In the genomic region with DNA sequence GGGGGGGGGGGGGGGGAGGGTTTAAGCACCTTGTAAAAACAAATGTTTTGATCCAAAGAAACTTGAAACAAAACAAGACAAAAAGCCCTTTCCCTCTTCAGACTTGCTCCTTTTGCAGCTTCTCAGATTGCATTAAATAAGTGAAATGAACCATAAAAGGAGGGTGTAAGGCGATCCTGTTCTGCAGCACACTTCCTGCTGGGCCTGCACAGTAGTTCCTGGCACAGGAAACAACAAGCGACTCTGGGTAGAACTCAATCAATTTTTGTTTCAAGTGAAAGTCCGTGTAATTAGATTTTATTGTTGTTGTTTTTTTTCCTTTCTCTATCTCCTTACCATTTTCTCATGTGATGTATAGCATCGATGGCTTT, we compare ENCODE assay signal across 21 mouse cellular contexts. TPM values are rescaled to one million over a fixed set of nuclear protein-coding genes. Genes with fewer than 3 reads are reported as not detected.
DNase-seq lines count a peak whose midpoint lies in the region; ATAC-seq and TF ChIP-seq lines count a peak whose summit lies in the region.
"Had no signal": no experiment of that assay in that cellular context is flagged by ENCODE, and none has a peak within 500 bp of the region (broad histone marks: within the 10 kb centered on the region; RNA-seq: fewer than 3 reads in every experiment).

No protein-coding gene starts in this region.

- H3K36me3 ChIP-seq in forebrain, embryonic 10.5 days (replicated peaks): no peaks in the 10 kb centered on the region
- no peaks in the 10 kb centered on the region for H3K36me3 ChIP-seq in forebrain, postnatal 0 days (ENCODE audit: insufficient read depth)
- H3K36me3 ChIP-seq in neural tube, embryonic 12.5 days: no peaks in the 10 kb centered on the region
- no peaks in the 10 kb centered on the region for H3K36me3 ChIP-seq in neural tube, embryonic 15.5 days
- H3K36me3 ChIP-seq in hindbrain, postnatal 0 days (ENCODE audit: insufficient read depth, low read length): no peaks in the 10 kb centered on the region
- H3K36me3 ChIP-seq: embryonic facial prominence, embryonic 15.5 days had no signal

- no peak for ATAC-seq in forebrain, postnatal 0 days
- peak; percentile 78; the same call in 1 of the 2 replicates for ATAC-seq in neural tube, embryonic 12.5 days (ENCODE audit: low FRiP score, low read depth)
- ATAC-seq in neural tube, embryonic 15.5 days (ENCODE audit: low FRiP score): no peak
- no peak for ATAC-seq in hindbrain, postnatal 0 days
- no peak for ATAC-seq in erythroblast, adult 5-6 weeks (replicated peaks; ENCODE audit: low FRiP score, poor library complexity, severe bottlenecking)
- ATAC-seq: Patski had no signal

- no peaks in the 10 kb centered on the region for H3K9me3 ChIP-seq in forebrain, embryonic 10.5 days
- no peaks in the 10 kb centered on the region for H3K9me3 ChIP-seq in forebrain, postnatal 0 days (ENCODE audit: low read length)
- H3K9me3 ChIP-seq in neural tube, embryonic 12.5 days: no peaks in the 10 kb centered on the region
- no peaks in the 10 kb centered on the region for H3K9me3 ChIP-seq in neural tube, embryonic 15.5 days (replicated peaks)
- H3K9me3 ChIP-seq in hindbrain, postnatal 0 days (ENCODE audit: low read length): no peaks in the 10 kb centered on the region
- H3K9me3 ChIP-seq: embryonic facial prominence, embryonic 15.5 days had no signal

- peaks cover 80% of the 10 kb centered on the region for H3K27me3 ChIP-seq in forebrain, embryonic 10.5 days (ENCODE audit: poor library complexity, severe bottlenecking)
- peaks cover 8% of the 10 kb centered on the region; the same call in 1 of the 2 replicates for H3K27me3 ChIP-seq in forebrain, postnatal 0 days (ENCODE audit: insufficient read depth, low read length)
- H3K27me3 ChIP-seq in neural tube, embryonic 12.5 days (replicated peaks): no peaks in the 10 kb centered on the region
- H3K27me3 ChIP-seq in neural tube, embryonic 15.5 days (replicated peaks): no peaks in the 10 kb centered on the region
- H3K27me3 ChIP-seq in hindbrain, postnatal 0 days (ENCODE audit: insufficient read depth, low read length): no peaks in the 10 kb centered on the region
- H3K27me3 ChIP-seq: embryonic facial prominence, embryonic 15.5 days; Patski had no signal

- DNase-seq in forebrain, embryonic 10.5 days (ENCODE audit: extremely low spot score, low spot score): no peak
- DNase-seq in forebrain, postnatal 0 days: no peak
- peak; percentile 38 for DNase-seq in hindbrain, postnatal 0 days (ENCODE audit: low spot score)
- no peak for DNase-seq in lung, adult 18-20 months
- DNase-seq in cerebellum, adult 9-10 months: no peak
- DNase-seq: cerebellum, adult 2 months; kidney, postnatal 25 days; layer of hippocampus, postnatal 36 days; lung, postnatal 10 days; thymus, postnatal 36 days had no signal

- WGBS in forebrain, embryonic 10.5 days: 11% methylated on average over 4 of the region's 4 CpGs
- 7% methylated on average over 4 of the region's 4 CpGs for WGBS in forebrain, postnatal 0 days
- WGBS in neural tube, embryonic 12.5 days: 7% methylated on average over 4 of the region's 4 CpGs
- 9% methylated on average over 4 of the region's 4 CpGs for WGBS in neural tube, embryonic 15.5 days
- WGBS in hindbrain, postnatal 0 days: 14% methylated on average over 4 of the region's 4 CpGs

- no peak overlapping the region for H3K4me2 ChIP-seq in forebrain, postnatal 0 days (ENCODE audit: low read depth)
- H3K4me2 ChIP-seq in neural tube, embryonic 12.5 days (replicated peaks): peak overlapping the region; percentile 42
- no peak overlapping the region for H3K4me2 ChIP-seq in neural tube, embryonic 15.5 days
- H3K4me2 ChIP-seq in hindbrain, postnatal 0 days (ENCODE audit: low read depth, low read length): 0 out of 2 replicates have a peak overlapping the region, but pooled peaks have one; percentile 30
- H3K4me2 ChIP-seq: liver, embryonic 11.5 days had no signal

- no peak overlapping the region for H3K9ac ChIP-seq in forebrain, postnatal 0 days
- H3K9ac ChIP-seq in neural tube, embryonic 12.5 days: no peak overlapping the region
- H3K9ac ChIP-seq in neural tube, embryonic 15.5 days (replicated peaks): no peak overlapping the region
- no peak overlapping the region for H3K9ac ChIP-seq in hindbrain, postnatal 0 days (replicated peaks; ENCODE audit: low read length)
- H3K9ac ChIP-seq: embryonic facial prominence, embryonic 15.5 days had no signal

- no peak overlapping the region for H3K27ac ChIP-seq in forebrain, embryonic 10.5 days
- no peak overlapping the region for H3K27ac ChIP-seq in forebrain, postnatal 0 days (ENCODE audit: low read depth, low read length)
- H3K27ac ChIP-seq in neural tube, embryonic 12.5 days: no peak overlapping the region
- no peak overlapping the region for H3K27ac ChIP-seq in neural tube, embryonic 15.5 days (replicated peaks)
- no peak overlapping the region for H3K27ac ChIP-seq in hindbrain, postnatal 0 days

- H3K4me3 ChIP-seq in forebrain, embryonic 10.5 days: 0 out of 2 replicates have a peak overlapping the region, but pooled peaks have one; percentile 22
- H3K4me3 ChIP-seq in forebrain, postnatal 0 days (ENCODE audit: low read depth, low read length): no peak overlapping the region
- H3K4me3 ChIP-seq in neural tube, embryonic 12.5 days: no peak overlapping the region
- H3K4me3 ChIP-seq in neural tube, embryonic 15.5 days (replicated peaks): no peak overlapping the region
- no peak overlapping the region for H3K4me3 ChIP-seq in hindbrain, postnatal 0 days (ENCODE audit: low read length)
- H3K4me3 ChIP-seq: embryonic facial prominence, embryonic 15.5 days had no signal

- TF ChIP-seq CTCF in forebrain, postnatal 0 days (IDR thresholded peaks at IDR 0.05; ENCODE audit: low read depth): no peak
- no peak for TF ChIP-seq CTCF in hindbrain, postnatal 0 days (IDR thresholded peaks at IDR 0.05; ENCODE audit: low read depth)

- H3K4me1 ChIP-seq in forebrain, embryonic 10.5 days: peaks cover 33% of the 10 kb centered on the region
- H3K4me1 ChIP-seq in forebrain, postnatal 0 days (ENCODE audit: insufficient read depth): no peaks in the 10 kb centered on the region
- peaks cover 6% of the 10 kb centered on the region; the same call in 1 of the 2 replicates for H3K4me1 ChIP-seq in neural tube, embryonic 12.5 days
- H3K4me1 ChIP-seq in neural tube, embryonic 15.5 days: 0 out of 2 replicates have a peak, but pooled peaks cover 2% of the 10 kb centered on the region
- H3K4me1 ChIP-seq in hindbrain, postnatal 0 days (ENCODE audit: insufficient read depth, low read length): no peaks in the 10 kb centered on the region

RNA-seq across cellular contexts. Expression of gene A930009A15Rik, which starts 48.7 kb away (rescaled TPM):
- polyA plus RNA-seq in forebrain, embryonic 10.5 days (2016; fragmentation: Nextera tagmentation; extraction: Ambion mirVana): not detected in 2 replicates
- not detected in 2 replicates for total RNA-seq in forebrain, postnatal 0 days (2014; rRNA removed)
- polyA plus RNA-seq in forebrain, postnatal 0 days (2015; fragmentation: Nextera tagmentation; extraction: Ambion mirVana): 0.57 and 1.1 TPM in 2 replicates
- polyA plus RNA-seq in neural tube, embryonic 12.5 days (2016; fragmentation: Nextera tagmentation; extraction: Ambion mirVana): 0.25 and 0.95 TPM in 2 replicates
- polyA plus RNA-seq in neural tube, embryonic 15.5 days (2015; fragmentation: Nextera tagmentation; extraction: Ambion mirVana): 0.46 and 0.49 TPM in 2 replicates
- total RNA-seq in hindbrain, postnatal 0 days (2014; rRNA removed): 1.3 TPM in 1 of 2 replicates, not detected in the other
- polyA plus RNA-seq in hindbrain, postnatal 0 days (2015; fragmentation: Nextera tagmentation; extraction: Ambion mirVana): 4.0 and 5.0 TPM in 2 replicates
- total RNA-seq in erythroblast, adult 5-6 weeks (2015; ENCODE audit: low replicate concordance): not detected in 2 replicates
- not detected in 2 replicates for total RNA-seq in erythroblast, adult 5-6 weeks (2017; ENCODE audit: low replicate concordance)
- total RNA-seq: gastrocnemius, postnatal 4 days; megakaryocyte-erythroid progenitor cell, adult 5-6 weeks had no signal
- polyA plus RNA-seq: embryonic facial prominence, embryonic 15.5 days; heart, embryonic 14.5 days; liver, embryonic 11.5 days; Patski; small intestine, adult 2 months; stomach, embryonic 16.5 days had no signal

Comparison
In these comparisons a context has a peak if more than half of its experiments do, and no peak if none do; other contexts are left out.
1. H3K4me2 ChIP-seq: peak in neural tube, embryonic 12.5 days (single experiment) and hindbrain, postnatal 0 days (single experiment); none in forebrain, postnatal 0 days (single experiment) and neural tube, embryonic 15.5 days (single experiment).